Mouse (Mus musculus) heart, adult 2 months (tissue): ENCODE results near the gene Vinac1. TPM values are rescaled to one million over a fixed set of nuclear protein-coding genes. Genes with fewer than 3 reads are reported as not detected.

ENCODE experiments used
- DNase-seq, 2 experiments: peaks; one replicate each; pipeline ENCODE4 v3.0.0; 2021
- H3K27ac ChIP-seq: fragments of 200-600 bp; 2 replicates; pipeline ENCODE4 v1.8.1; 2022
- H3K27me3 ChIP-seq: fragments of 200-500 bp; 2 replicates; pipeline ENCODE4 v1.6.1; 2012; ENCODE audit warnings: mild to moderate bottlenecking, low read length, inconsistent platforms, mixed read lengths; ENCODE audit not compliant: control insufficient read depth, insufficient read depth
- H3K36me3 ChIP-seq: fragments of 200-500 bp; 2 replicates; pipeline ENCODE4 v1.6.1; 2012; ENCODE audit warnings: low read length, inconsistent platforms; ENCODE audit not compliant: control insufficient read depth, insufficient read depth
- H3K4me1 ChIP-seq: fragments of 200-500 bp; 2 replicates; pipeline ENCODE4 v1.6.1; 2011; ENCODE audit warnings: low read length; ENCODE audit not compliant: control insufficient read depth, insufficient read depth
- H3K4me3 ChIP-seq: fragments of 200-600 bp; 2 replicates; pipeline ENCODE4 v1.8.1; 2022
- H3K79me2 ChIP-seq: fragments of 200-500 bp; replicated peaks from 2 replicates; pipeline ENCODE4 v1.6.1; 2012; ENCODE audit warnings: mild to moderate bottlenecking, inconsistent platforms, low read length, moderate library complexity, mixed read lengths; ENCODE audit not compliant: control insufficient read depth, insufficient read depth
- H3K9ac ChIP-seq: fragments of 200-500 bp; 2 replicates; pipeline ENCODE4 v1.6.1; 2012; ENCODE audit warnings: low read depth, mild to moderate bottlenecking, control low read depth, inconsistent platforms, low read length, mixed read lengths
- CTCF ChIP-seq: fragments of 200-600 bp; IDR thresholded peaks from 2 replicates; pipeline ENCODE4 v1.8.1; 2022; ENCODE audit warnings: antibody characterized with exemption, mild to moderate bottlenecking, moderate library complexity
- EP300 ChIP-seq: fragments of 200-500 bp; IDR thresholded peaks from 2 replicates; pipeline ENCODE4 v1.6.1; 2011; ENCODE audit warnings: low read depth, low read length, control low read depth; ENCODE audit not compliant: insufficient read depth
- POLR2A ChIP-seq: fragments of 200-500 bp; IDR thresholded peaks from 2 replicates; pipeline ENCODE4 v1.6.1; 2011; ENCODE audit warnings: mild to moderate bottlenecking, low read depth, low read length, control low read depth; ENCODE audit not compliant: insufficient read depth
- WGBS: fragments of 180-500 bp; shearing (Covaris S2); methylation state at CpG from one replicate; pipeline ENCODE4 v1.1.7; 2018; 5-methylcytosine and 5-hydroxymethylcytosine counted together
- intact Hi-C: fragments of 180-260 bp; cut with DNase I; formaldehyde crosslinking; loops from one replicate; pipeline ENCODE4 v1.15.1; 2025
- polyA plus RNA-seq: library from polyadenylated mRNA; depleted of rRNA; stranded (reverse); fragments of >200 nt; gene quantifications from 2 replicates; pipeline ENCODE4 v1.2.3, GENCODE M21; 2012
- total RNA-seq, 2 experiments: library from RNA; stranded (reverse); gene quantifications; 2 replicates each; pipeline ENCODE4 v1.2.3; 2021

Vinac1 gene
- total and polyA plus RNA-seq, 3 experiments: 0.06 TPM; not detected in 2

GRCm38 (mm10) chr2:129083514-129083913, 35.5 kb upstream of the Vinac1 start:
- no peak overlapping the region for H3K4me3 ChIP-seq
- H3K9ac ChIP-seq: no peak overlapping the region
- no peak for TF ChIP-seq CTCF
- no peak for TF ChIP-seq EP300
- no peak for TF ChIP-seq POLR2A
- DNase-seq: no peak
- no peak overlapping the region for H3K27ac ChIP-seq
- H3K36me3 ChIP-seq: no peaks in the 10 kb centered on the region
- H3K79me2 ChIP-seq: no peaks in the 10 kb centered on the region
- WGBS: 90% methylated on average over 5 of the region's 5 CpGs
- intact Hi-C loops: loop anchor here (10.0 kb wide), 1 partner anchor 219 kb away; the partner anchor contains the start of gene Fbln7
- no peaks in the 10 kb centered on the region for H3K4me1 ChIP-seq
- H3K27me3 ChIP-seq: no peaks in the 10 kb centered on the region

- 64% methylated on average over 13 of the region's 13 CpGs for WGBS
- DNase-seq: no peak
- Histone ChIP-seq H3K79me2 (no peaks in the 10 kb centered on the region), H3K27me3 (no peaks in the 10 kb centered on the region), H3K27ac (no peak overlapping the region), H3K4me1 (no peaks in the 10 kb centered on the region), H3K36me3 (no peaks in the 10 kb centered on the region; the same call in 1 of the 2 replicates), H3K4me3 (no peak overlapping the region), H3K9ac (no peak overlapping the region)
- TF ChIP-seq POLR2A (no peak), EP300 (no peak), CTCF (peak; percentile 25; the same call in 1 of the 2 replicates)
- intact Hi-C loops: loop anchor here (10.0 kb wide), 1 partner anchor 216 kb away; the partner anchor contains the start of gene Fbln7
Measured at GRCm38 (mm10) chr2:129081097-129081496, 33.1 kb upstream of the Vinac1 start.

- Histone ChIP-seq H3K27ac (no peak overlapping the region), H3K4me3 (no peak overlapping the region), H3K36me3 (no peaks in the 10 kb centered on the region; the same call in 1 of the 2 replicates), H3K4me1 (no peaks in the 10 kb centered on the region), H3K27me3 (no peaks in the 10 kb centered on the region), H3K79me2 (no peaks in the 10 kb centered on the region), H3K9ac (no peak overlapping the region)
- intact Hi-C loops: no loop called here
- no peak for DNase-seq
- TF ChIP-seq POLR2A: no peak
- TF ChIP-seq EP300: no peak
- TF ChIP-seq CTCF: no peak
- WGBS: 38% methylated on average over 2 of the region's 2 CpGs
Measured at GRCm38 (mm10) chr2:129079194-129079593, 31.2 kb upstream of the Vinac1 start.

DNA sequence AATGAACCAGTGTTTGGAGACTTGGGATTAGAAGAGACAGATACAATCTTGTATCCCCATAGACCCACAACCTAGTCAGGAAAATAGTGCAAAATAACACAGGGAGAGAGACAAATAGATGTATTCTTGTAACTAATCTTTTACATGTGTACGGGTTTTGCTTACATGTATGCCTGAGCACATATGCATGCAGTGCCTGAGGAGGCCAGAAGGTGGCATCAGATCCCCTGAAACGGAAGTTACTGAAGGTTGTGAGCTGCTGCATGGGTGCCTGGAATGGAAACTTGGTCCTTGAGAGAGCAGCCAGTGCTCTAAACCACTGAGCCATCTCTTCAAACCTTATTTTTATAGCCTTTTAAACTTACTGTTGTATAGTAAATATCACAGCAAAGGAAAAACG, 30.3 kb upstream of the Vinac1 start:
- peak in 1 of 2 experiments; percentile 34 for DNase-seq
- WGBS: 82% methylated on average over 3 of the region's 3 CpGs
- H3K79me2 ChIP-seq: no peaks in the 10 kb centered on the region
- intact Hi-C loops: no loop called here
- peak; percentile 69 for TF ChIP-seq CTCF
- TF ChIP-seq POLR2A: no peak
- no peak for TF ChIP-seq EP300
- H3K36me3 ChIP-seq: no peaks in the 10 kb centered on the region; the same call in 1 of the 2 replicates
- no peaks in the 10 kb centered on the region for H3K27me3 ChIP-seq
- H3K4me1 ChIP-seq: no peaks in the 10 kb centered on the region
- H3K27ac ChIP-seq: no peak overlapping the region
- no peak overlapping the region for H3K9ac ChIP-seq
- H3K4me3 ChIP-seq: no peak overlapping the region

DNA sequence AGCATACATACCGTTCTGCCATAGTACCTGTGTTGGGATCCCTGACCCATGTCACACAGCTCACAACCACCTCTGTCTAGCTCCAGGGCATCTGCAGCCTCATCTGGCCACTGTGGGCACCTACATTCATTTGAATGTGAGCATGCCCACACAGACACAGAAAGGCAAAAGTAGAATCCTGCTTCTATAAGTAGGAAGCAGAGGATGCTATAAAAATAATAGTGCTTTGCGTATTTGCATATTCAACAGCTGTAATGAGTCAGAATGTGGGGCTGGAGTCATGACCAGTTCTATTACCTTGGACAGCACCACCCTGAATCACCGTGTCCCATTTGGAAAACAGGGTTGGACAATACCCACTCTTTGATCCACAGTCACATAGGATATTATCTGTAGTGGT, 22.3 kb upstream of the Vinac1 start:
- Histone ChIP-seq H3K9ac (no peak overlapping the region), H3K79me2 (0 out of 2 replicates have a peak, but pooled peaks cover 2% of the 10 kb centered on the region), H3K27ac (no peak overlapping the region), H3K4me3 (no peak overlapping the region), H3K27me3 (no peaks in the 10 kb centered on the region), H3K4me1 (no peaks in the 10 kb centered on the region), H3K36me3 (no peaks in the 10 kb centered on the region; the same call in 1 of the 2 replicates)
- intact Hi-C loops: no loop called here
- no peak for TF ChIP-seq POLR2A
- no peak for TF ChIP-seq EP300
- TF ChIP-seq CTCF: no peak
- DNase-seq: no peak
- 80% methylated on average over 3 of the region's 3 CpGs for WGBS

- Histone ChIP-seq H3K27ac (peak overlapping the region; percentile 79), H3K36me3 (no peaks in the 10 kb centered on the region; the same call in 1 of the 2 replicates), H3K9ac (peak overlapping the region; percentile 96), H3K79me2 (0 out of 2 replicates have a peak, but pooled peaks cover 2% of the 10 kb centered on the region), H3K4me3 (peak overlapping the region; percentile 85), H3K4me1 (no peaks in the 10 kb centered on the region), H3K27me3 (no peaks in the 10 kb centered on the region)
- intact Hi-C loops: loop anchor here (5.0 kb wide), 2 partner anchors 99 to 119 kb away; partner anchors contain the start of genes Gm10762 and Zc3h6
- peak; percentile 50 to 55 for DNase-seq
- WGBS: 1% methylated on average over 20 of the region's 20 CpGs
- TF ChIP-seq POLR2A (no peak), EP300 (no peak), CTCF (no peak)
Measured at GRCm38 (mm10) chr2:129066326-129066725, 18.4 kb upstream of the Vinac1 start.
